Mouse (Mus musculus): ENCODE data around the gene Med1. TPM values are rescaled to one million over a fixed set of nuclear protein-coding genes. Genes with fewer than 3 reads are reported as not detected.

Gene Med1
- 21.7 TPM for polyA plus RNA-seq (2015; fragmentation: Illumina TruSeq; extraction: RNeasy Lipid Tissue Mini Kit (QIAGEN cat#74804); ENCODE audit: low read depth, low replicate concordance)

DNA sequence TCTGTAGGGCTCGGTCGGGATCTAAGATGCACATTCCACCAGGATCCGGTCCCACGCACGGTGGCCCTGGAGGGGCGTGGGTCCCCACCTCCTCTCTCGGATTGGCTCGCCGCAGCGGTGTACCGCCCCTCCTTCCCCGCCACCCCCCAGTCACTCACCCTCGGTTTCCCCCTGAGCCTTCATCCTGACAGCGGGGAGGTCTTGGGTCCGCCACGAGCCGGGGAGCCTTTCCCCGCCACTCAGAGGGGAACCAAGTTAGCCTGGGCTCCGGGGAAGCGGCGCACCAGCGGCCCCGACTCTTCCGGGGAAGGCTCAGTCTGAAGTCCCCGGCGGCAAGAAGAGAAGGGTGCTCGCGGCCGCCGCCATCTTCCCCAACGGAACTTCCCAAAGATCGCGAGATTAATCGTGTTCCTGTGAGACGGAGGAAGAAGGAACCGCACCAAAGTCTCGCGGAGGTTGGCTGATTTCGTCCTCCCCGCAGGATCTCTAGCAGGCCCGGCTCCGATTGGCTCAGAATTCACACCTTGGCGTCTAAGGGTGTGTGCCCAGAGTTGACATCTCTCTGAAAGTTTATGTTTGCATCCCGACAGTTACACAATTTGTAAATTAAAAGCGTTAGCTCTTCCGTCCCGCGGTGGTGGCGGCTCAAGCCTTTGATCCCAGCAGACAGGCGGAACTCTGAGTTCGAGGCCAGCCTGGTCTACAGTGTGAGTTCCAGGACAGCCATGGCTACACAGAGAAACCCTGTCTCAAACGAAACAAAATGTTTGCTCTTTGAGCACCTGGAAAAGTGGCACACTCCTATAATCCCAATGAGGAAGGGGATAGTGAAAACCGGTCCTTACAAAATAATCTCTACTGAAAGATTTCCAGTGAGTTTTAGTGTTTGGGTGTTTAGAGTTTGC is at the start of gene Med1:
Gene Med1 (minus strand): TSS at position 393 of the 905 bp plus-strand sequence.

DNA sequence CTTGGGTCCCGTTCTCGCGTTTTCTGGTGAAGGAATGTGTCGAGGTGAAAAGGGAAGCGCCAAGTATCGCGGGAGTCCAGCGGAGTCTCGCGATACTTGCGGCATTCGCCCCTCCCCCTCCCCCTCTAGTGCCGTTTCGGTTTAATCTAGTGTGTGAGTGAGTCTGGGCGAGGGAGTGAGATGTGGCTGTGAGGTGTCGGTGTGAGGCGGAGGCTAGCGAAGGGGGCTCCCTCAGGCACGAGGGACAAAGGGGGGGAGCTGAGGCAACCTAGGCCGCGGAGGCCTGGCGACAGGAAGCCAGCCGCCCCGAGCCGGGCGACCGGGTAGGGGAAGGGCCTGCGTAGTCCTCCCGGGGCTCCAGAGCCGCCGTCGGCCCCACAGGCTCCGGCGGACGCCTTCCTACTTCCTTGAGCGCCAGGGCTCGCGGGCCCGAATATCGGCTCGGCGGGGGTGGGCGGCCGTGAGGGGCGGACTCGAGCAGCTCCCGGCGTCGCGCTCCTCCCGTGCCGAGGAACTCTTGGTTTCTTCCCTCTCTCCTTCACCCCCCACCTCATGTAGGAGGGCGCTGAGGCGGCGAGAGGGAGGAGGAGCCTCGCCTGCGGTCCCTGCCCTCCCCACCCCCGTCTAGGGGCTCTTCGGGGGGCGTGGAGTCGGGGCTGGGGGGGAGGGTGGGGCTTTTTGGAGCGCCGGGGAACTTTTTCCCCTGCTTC is 9.7 kb upstream of the Med1 start, which contains the start of gene Cdk12:
Gene Cdk12 (plus strand): TSS at position 419 of the 710 bp plus-strand sequence.

DNA sequence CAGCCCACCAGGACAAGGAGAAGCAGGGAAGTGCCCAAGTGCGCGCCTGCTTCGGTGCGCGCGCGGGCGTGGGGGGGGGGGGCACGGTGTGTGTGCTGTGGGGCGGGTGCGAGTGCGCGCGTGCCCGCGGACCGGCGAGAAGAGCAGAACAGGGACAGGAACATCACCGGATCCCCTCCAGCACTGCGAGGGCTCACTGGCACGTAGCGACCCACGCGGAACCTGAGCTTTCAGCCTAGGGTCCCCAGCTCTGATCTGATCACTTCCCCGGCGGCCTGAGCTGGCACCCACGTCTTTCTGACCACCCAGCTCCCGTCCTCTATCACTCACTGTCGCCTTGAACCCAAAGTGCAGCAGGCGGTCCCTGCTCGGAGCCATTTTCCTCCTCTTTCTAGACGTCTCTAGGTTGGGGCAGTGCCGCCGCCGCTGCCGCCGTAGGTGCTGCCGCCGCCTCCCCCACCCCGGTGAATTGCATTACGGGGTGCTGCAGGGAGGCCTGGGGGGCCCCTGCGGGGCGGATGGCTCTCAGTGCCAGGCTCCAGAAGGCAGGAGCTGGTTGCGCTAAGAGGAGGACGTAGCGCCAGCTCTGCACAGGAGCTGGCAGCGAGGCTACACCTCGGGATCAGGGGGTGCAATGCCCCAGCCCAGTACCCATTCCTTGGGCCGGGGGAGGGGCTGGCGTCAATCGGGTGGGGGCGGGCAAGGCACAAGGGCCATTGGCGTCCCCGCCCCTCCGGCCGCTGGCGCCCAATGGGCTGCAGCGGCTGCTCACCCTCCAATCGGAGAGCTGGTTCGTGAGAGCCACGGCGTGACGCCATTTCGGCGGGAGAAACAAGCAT is 43.1 kb downstream of the Med1 start, which contains the start of gene Fbxl20:
Gene Fbxl20 (minus strand): TSS at position 618 of the 839 bp plus-strand sequence.

Other genes starting within 250 kb of the Med1 start
- gene Plxdc1, start 206.8 kb downstream of the Med1 start, polyA plus RNA-seq (2015; fragmentation: Illumina TruSeq; extraction: RNeasy Lipid Tissue Mini Kit (QIAGEN cat#74804); ENCODE audit: low read depth, low replicate concordance): 25.0 TPM
- gene Arl5c, start 197.1 kb downstream of the Med1 start, polyA plus RNA-seq (2015; fragmentation: Illumina TruSeq; extraction: RNeasy Lipid Tissue Mini Kit (QIAGEN cat#74804); ENCODE audit: low read depth, low replicate concordance): 3.8 TPM
- gene Cacnb1, start 170.3 kb downstream of the Med1 start, polyA plus RNA-seq (2015; fragmentation: Illumina TruSeq; extraction: RNeasy Lipid Tissue Mini Kit (QIAGEN cat#74804); ENCODE audit: low read depth, low replicate concordance): 89.6 TPM
- 1,548 TPM for gene Rpl19, start 166.6 kb downstream of the Med1 start, polyA plus RNA-seq (2015; fragmentation: Illumina TruSeq; extraction: RNeasy Lipid Tissue Mini Kit (QIAGEN cat#74804); ENCODE audit: low read depth, low replicate concordance)
- gene Stac2, start 139.8 kb downstream of the Med1 start, polyA plus RNA-seq (2015; fragmentation: Illumina TruSeq; extraction: RNeasy Lipid Tissue Mini Kit (QIAGEN cat#74804); ENCODE audit: low read depth, low replicate concordance): 83.1 TPM
- 20.6 TPM for gene Fbxl20, start 42.9 kb downstream of the Med1 start, polyA plus RNA-seq (2015; fragmentation: Illumina TruSeq; extraction: RNeasy Lipid Tissue Mini Kit (QIAGEN cat#74804); ENCODE audit: low read depth, low replicate concordance)
- 13.0 TPM for gene Cdk12, start 9.8 kb upstream of the Med1 start, polyA plus RNA-seq (2015; fragmentation: Illumina TruSeq; extraction: RNeasy Lipid Tissue Mini Kit (QIAGEN cat#74804); ENCODE audit: low read depth, low replicate concordance)
- 29.6 TPM for gene Neurod2, start 136.4 kb upstream of the Med1 start, polyA plus RNA-seq (2015; fragmentation: Illumina TruSeq; extraction: RNeasy Lipid Tissue Mini Kit (QIAGEN cat#74804); ENCODE audit: low read depth, low replicate concordance)
- 466 TPM for gene Ppp1r1b, start 155.1 kb upstream of the Med1 start, polyA plus RNA-seq (2015; fragmentation: Illumina TruSeq; extraction: RNeasy Lipid Tissue Mini Kit (QIAGEN cat#74804); ENCODE audit: low read depth, low replicate concordance)
- gene Stard3, start 165.1 kb upstream of the Med1 start, polyA plus RNA-seq (2015; fragmentation: Illumina TruSeq; extraction: RNeasy Lipid Tissue Mini Kit (QIAGEN cat#74804); ENCODE audit: low read depth, low replicate concordance): 44.9 TPM
- 8.1 TPM for gene Tcap, start 190.5 kb upstream of the Med1 start, polyA plus RNA-seq (2015; fragmentation: Illumina TruSeq; extraction: RNeasy Lipid Tissue Mini Kit (QIAGEN cat#74804); ENCODE audit: low read depth, low replicate concordance)
- gene Pnmt, start 193.2 kb upstream of the Med1 start, polyA plus RNA-seq (2015; fragmentation: Illumina TruSeq; extraction: RNeasy Lipid Tissue Mini Kit (QIAGEN cat#74804); ENCODE audit: low read depth, low replicate concordance): not detected
- gene Pgap3, start 207.2 kb upstream of the Med1 start, polyA plus RNA-seq (2015; fragmentation: Illumina TruSeq; extraction: RNeasy Lipid Tissue Mini Kit (QIAGEN cat#74804); ENCODE audit: low read depth, low replicate concordance): 9.8 TPM
- gene Erbb2, start 219.2 kb upstream of the Med1 start, polyA plus RNA-seq (2015; fragmentation: Illumina TruSeq; extraction: RNeasy Lipid Tissue Mini Kit (QIAGEN cat#74804); ENCODE audit: low read depth, low replicate concordance): 1.3 TPM
- 230 TPM for gene Mien1, start 245.7 kb upstream of the Med1 start, polyA plus RNA-seq (2015; fragmentation: Illumina TruSeq; extraction: RNeasy Lipid Tissue Mini Kit (QIAGEN cat#74804); ENCODE audit: low read depth, low replicate concordance)